Mouse (Mus musculus) Muller cell, postnatal 12 days (primary cell): ENCODE results near the gene Slc38a8.

Source experiments
- DNase-seq: peaks from one replicate; pipeline ENCODE4 v3.0.0-alpha.2; 2015; ENCODE audit errors: inconsistent ontology term

Gene Slc38a8

GRCm38 (mm10) chr8:119501598-119501997 is at the start of gene Slc38a8:
TSS of gene Slc38a8 (minus strand) at chr8:119501698.
- no peak for DNase-seq

- peak; percentile 54 for DNase-seq
Observed at GRCm38 (mm10) chr8:119548560-119549113, 47.1 kb upstream of the Slc38a8 start.

- no peak for DNase-seq
Observed at GRCm38 (mm10) chr8:119547019-119547691, 45.7 kb upstream of the Slc38a8 start.

GRCm38 (mm10) chr8:119545791-119546190 is 44.3 kb upstream of the Slc38a8 start:
- no peak for DNase-seq

GRCm38 (mm10) chr8:119545180-119545579 is 43.7 kb upstream of the Slc38a8 start:
- DNase-seq: no peak

GRCm38 (mm10) chr8:119544606-119545005 is 43.1 kb upstream of the Slc38a8 start:
- DNase-seq: no peak

GRCm38 (mm10) chr8:119531973-119532372 is 30.5 kb upstream of the Slc38a8 start:
- DNase-seq: no peak

- no peak for DNase-seq
Observed at GRCm38 (mm10) chr8:119531397-119531796, 29.9 kb upstream of the Slc38a8 start.

- DNase-seq: no peak
Observed at GRCm38 (mm10) chr8:119530937-119531336, 29.4 kb upstream of the Slc38a8 start.

GRCm38 (mm10) chr8:119528762-119529161 is 27.3 kb upstream of the Slc38a8 start:
- DNase-seq: no peak

GRCm38 (mm10) chr8:119520102-119520501 is 18.6 kb upstream of the Slc38a8 start:
- peak; percentile 21 for DNase-seq

GRCm38 (mm10) chr8:119516674-119517073 is 15.2 kb upstream of the Slc38a8 start:
- no peak for DNase-seq

GRCm38 (mm10) chr8:119515767-119516166 is 14.3 kb upstream of the Slc38a8 start:
- no peak for DNase-seq

- no peak for DNase-seq
Observed at GRCm38 (mm10) chr8:119514940-119515339, 13.4 kb upstream of the Slc38a8 start.

- no peak for DNase-seq
Observed at GRCm38 (mm10) chr8:119513405-119513804, 11.9 kb upstream of the Slc38a8 start.

- no peak for DNase-seq
Observed at GRCm38 (mm10) chr8:119511722-119512121, 10.2 kb upstream of the Slc38a8 start.

- no peak for DNase-seq
Observed at GRCm38 (mm10) chr8:119510471-119510870, 9.0 kb upstream of the Slc38a8 start.

- DNase-seq: no peak
Observed at GRCm38 (mm10) chr8:119506106-119506505, 4.6 kb upstream of the Slc38a8 start.

- DNase-seq: no peak
Observed at GRCm38 (mm10) chr8:119505488-119505887, 4.0 kb upstream of the Slc38a8 start.

- peak; percentile 88 for DNase-seq
Observed at GRCm38 (mm10) chr8:119503191-119503767, 1.8 kb upstream of the Slc38a8 start.

- DNase-seq: no peak
Observed at GRCm38 (mm10) chr8:119502111-119502510, 613 bp upstream of the Slc38a8 start.

GRCm38 (mm10) chr8:119499836-119500235 is 1.7 kb downstream of the Slc38a8 start:
- DNase-seq: no peak

GRCm38 (mm10) chr8:119496848-119497247 is 4.7 kb downstream of the Slc38a8 start:
- DNase-seq: peak; percentile 47
